Mouse (Mus musculus) gastrocnemius, postnatal 4 days (tissue): ENCODE data around the gene Wdr47. TPM values are rescaled to one million over a fixed set of nuclear protein-coding genes. Genes with fewer than 3 reads are reported as not detected.
"Not testable (repeated sequence)": the region's sequence is repeated elsewhere in the genome, so short reads cannot be mapped to it uniquely, and the experiment has no call there.

Experiments
- DNase-seq, 2 experiments: peaks; one replicate each; pipeline ENCODE4 v3.0.0; 2021 to 2022; ENCODE audit warnings: low spot score in 2 of 2, mixed read lengths in 2 of 2
- total RNA-seq, 2 experiments: library from RNA; stranded (reverse); gene quantifications; 2 replicates each; pipeline ENCODE4 v1.2.3; 2021

Gene Wdr47
- total RNA-seq, 2 experiments from 2014 or later = 7.7 to 8.9 TPM

GRCm38 (mm10) chr3:108608906-108609305, 17.8 kb downstream of the Wdr47 start:
- DNase-seq = no peak

DNA sequence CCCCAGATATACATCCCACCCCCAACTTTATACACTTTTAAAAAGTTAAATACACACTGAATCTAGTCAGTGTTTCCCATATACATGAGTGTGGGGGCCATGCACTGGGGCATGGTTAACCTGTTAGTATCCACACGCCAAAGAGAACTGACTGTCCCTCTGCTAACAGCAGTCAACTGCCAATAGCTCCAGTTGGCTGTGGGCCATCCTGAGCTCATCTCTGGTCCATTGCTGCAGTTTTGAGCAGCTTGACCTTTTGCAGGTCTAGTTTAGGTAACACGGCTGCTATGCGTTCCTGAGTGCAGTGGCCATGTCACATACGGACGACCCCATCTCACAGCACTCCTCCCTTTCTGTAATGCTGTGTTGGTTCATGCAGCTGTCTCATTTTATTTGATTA, 43.7 kb downstream of the Wdr47 start:
- DNase-seq = no peak

DNA sequence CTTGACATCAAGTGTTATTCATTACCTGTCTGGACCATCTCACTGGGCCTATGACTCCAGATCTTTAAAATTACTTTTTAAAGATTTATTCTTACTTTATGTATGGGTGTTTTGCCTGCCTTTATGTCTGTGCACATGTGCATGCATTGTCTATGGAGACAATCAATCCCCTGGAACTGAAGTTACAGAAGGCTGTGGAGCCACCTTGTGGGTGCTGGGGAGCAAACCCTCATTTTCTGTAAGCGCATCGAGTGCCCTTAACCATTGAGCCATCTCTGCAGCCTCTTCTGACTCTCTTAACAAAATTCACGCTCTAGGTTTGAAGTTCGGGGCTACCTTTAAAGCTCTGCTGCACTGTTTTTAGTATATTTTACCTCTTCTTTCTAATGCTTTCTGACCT, 48.3 kb downstream of the Wdr47 start:
- no peak for DNase-seq

- no peak for DNase-seq
Measured at GRCm38 (mm10) chr3:108640998-108641397, 49.9 kb downstream of the Wdr47 start.

DNA sequence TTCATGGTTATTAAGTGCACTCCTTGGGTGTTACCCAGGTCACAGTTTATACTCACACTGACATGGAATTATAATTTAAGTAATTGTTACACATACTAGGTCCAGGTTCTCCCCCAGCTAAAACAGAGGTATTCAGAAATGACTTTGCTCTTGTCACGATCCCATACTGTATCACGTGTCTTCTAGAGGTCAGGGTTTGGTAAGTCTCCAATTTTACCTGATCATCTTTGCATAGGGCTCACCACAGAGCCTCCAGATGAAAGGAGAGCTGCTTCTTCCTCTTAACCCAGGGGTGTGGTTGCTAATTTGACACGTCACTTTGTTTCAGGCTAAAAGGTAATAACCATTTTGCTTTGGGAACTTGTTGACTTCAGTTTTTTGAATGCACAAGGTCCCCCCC, 53.8 kb downstream of the Wdr47 start:
- DNase-seq = no peak

GRCm38 (mm10) chr3:108646036-108646435, 55.0 kb downstream of the Wdr47 start:
- DNase-seq = no peak

DNA sequence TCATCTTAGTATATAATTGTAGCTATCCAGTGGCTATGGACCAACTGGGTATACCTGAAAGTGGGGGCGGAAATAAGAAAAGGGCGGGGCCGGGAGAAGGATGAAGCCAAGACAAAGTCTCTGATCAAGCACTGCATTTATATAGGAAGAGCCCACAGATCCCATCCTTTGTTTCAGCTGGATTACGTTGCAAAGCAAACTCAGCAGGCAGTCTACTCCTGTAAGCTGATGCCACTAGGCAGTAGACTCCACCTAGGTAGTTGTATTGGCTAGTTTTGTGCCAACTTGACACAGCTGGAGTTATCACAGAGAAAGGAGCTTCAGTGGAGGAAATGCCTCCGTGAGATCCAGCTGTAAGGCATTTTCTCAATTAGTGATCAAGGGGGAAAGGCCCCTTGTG, 56.6 kb downstream of the Wdr47 start:
- DNase-seq = not testable (repeated sequence)

GRCm38 (mm10) chr3:108652866-108653642, 62.0 kb downstream of the Wdr47 start:
- no peak for DNase-seq

DNA sequence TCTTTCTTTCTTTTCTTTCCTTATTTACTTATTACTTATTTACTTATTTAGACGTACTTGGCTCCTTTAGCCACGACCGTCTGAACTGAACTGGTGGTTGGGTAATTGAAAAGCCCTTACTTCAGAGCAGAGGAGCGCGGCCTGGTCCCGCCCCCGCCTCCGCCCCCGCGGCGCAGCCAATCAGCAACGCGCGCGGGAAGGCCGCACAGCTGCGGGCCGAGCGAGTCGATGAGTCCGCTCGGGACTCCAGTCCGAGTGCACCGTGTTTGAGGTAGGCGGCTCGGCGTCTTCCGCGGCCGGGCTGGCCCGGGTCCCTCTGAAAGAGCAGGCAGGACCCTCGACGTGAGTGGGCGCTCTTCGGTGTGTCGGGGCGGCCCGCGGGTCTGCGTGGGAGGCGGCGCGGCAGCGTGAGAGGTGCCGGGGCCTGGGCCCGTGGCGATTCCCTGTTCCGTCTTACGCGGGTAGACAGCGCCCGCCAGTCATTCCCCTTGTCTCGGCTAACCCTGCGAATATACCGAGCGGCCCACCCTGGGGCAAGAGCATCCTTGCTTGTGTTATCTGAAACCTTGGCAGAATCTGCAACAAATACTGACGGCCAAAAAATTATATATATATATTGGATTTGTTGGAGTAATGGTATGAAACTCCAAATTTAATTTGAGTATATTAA, 62.8 kb downstream of the Wdr47 start, which contains the start of gene Clcc1:
TSS of gene Clcc1 (plus strand) at position 204 of the 670 bp plus-strand sequence.
- peak; percentile 95 for DNase-seq

DNA sequence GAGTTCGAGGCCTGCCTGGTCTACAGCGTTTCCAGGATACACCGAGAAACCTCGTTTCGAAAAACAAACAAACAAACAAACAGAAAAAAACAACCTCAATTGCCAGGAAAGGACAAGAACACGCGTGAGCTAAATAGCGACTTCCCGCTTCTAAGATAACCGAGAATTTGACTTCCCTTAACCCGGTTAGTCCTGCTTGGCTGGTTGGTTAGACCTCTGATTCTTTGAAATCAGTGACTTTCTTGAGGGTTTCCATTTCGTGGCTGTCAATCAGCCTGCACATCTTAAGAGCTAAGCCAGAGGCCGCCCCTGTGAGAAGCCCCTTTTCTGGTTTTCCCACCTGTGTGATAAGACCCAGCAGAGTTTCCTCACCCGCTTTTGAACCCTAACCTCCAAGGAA, 63.5 kb downstream of the Wdr47 start:
- no peak for DNase-seq

DNA sequence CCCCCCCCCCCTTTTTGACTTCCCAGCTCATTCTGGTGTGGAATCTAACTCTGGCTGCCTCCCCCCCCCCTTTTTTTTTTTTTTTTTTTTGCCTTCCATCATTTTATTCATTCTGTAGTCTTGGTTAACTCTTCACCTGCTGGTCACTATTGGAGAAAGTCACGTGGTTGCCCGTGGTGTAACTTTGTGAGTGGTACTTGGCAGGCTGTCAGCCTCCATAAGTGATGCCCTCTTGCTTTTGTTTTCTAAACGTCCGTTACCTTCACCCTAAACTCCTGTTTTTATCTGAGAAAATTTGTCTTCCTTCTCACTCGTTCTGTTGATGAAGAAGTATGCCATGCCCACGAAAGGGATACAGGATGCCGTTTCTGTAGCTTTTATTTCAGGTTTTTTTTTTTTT, 64.4 kb downstream of the Wdr47 start:
- DNase-seq = no peak

- DNase-seq = no peak
Measured at GRCm38 (mm10) chr3:108658612-108659011, 67.5 kb downstream of the Wdr47 start.

GRCm38 (mm10) chr3:108660941-108661340, 69.9 kb downstream of the Wdr47 start:
- no peak for DNase-seq

- no peak for DNase-seq
Measured at GRCm38 (mm10) chr3:108676616-108677015, 85.5 kb downstream of the Wdr47 start.

DNA sequence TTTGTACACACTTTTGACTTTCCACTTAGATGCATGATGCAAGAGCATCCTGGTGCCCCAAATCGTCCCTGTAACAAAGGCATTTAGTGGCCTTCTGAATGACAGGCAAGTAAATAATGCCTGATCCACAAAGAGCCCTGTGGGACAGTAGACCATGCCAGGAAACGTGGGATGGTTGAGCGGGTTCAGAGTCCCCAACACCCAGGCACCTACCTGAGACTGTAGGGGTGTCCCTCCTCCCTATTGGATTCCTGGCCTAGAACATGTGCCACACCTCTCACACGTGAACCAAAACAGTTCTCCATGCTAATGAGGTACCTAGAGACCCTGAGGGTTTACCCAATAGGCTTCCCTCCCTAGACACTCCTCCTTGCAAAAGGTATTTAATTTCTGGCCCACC, 89.9 kb downstream of the Wdr47 start:
- no peak for DNase-seq

DNA sequence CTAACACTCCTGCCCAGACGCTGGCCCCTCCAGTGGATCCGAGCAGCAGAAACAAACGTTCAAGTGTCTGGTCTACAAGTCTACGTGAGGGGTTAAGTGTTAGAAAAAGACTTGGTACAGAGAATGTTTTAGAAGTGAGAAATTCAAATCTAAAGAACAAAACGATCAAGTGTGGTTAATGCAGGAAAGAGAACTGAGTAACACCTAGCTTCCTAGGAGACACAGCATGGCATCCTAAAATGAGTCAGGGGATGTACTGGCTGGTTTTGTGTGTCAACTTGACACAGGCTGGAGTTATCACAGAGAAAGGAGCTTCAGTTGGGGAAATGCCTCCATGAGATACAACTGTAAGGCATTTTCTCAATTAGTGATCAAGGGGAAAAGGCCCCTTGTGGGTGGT, 92.5 kb downstream of the Wdr47 start:
- not testable (repeated sequence) for DNase-seq

DNA sequence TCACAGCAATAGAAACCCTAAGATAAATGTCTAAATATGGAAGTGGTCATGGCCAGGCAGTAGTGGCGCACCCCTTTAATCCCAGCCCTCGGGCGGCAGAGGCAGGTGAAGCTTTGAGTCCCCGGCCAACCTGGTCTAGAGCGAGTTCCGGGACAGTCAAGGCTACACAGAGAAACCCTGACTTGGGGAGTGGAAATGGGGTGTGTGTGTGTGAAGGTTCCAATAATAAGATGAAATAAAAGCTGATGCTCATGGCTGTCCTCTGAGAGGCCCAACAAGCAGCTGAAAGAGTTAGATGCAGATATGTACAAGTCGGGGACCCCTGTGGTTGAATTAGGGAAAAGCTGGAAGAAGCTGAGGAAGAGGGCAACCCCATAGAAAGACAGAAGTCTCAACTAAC, 94.6 kb downstream of the Wdr47 start:
- DNase-seq = no peak

- peak in 1 of 2 experiments; percentile 19 for DNase-seq
Measured at GRCm38 (mm10) chr3:108689015-108689441, 97.9 kb downstream of the Wdr47 start.

GRCm38 (mm10) chr3:108689446-108689845, 98.4 kb downstream of the Wdr47 start:
- no peak for DNase-seq

- DNase-seq = no peak
Measured at GRCm38 (mm10) chr3:108689979-108690378, 98.9 kb downstream of the Wdr47 start.

GRCm38 (mm10) chr3:108694321-108694720, 103.2 kb downstream of the Wdr47 start:
- no peak for DNase-seq
